Mouse (Mus musculus) kidney, adult 2 months (tissue): ENCODE data around the gene Pgpep1. TPM values are rescaled to one million over a fixed set of nuclear protein-coding genes. Genes with fewer than 3 reads are reported as not detected.

ENCODE experiments used
- DNase-seq: peaks from one replicate; pipeline ENCODE4 v3.0.0; 2021
- H3K27ac ChIP-seq: fragments of 200-500 bp; 2 replicates; pipeline ENCODE4 v1.5.1; 2012; ENCODE audit warnings: low read depth, low read length, control low read depth, inconsistent platforms; ENCODE audit not compliant: insufficient read depth
- H3K27me3 ChIP-seq: fragments of 200-500 bp; replicated peaks from 2 replicates; pipeline ENCODE4 v1.6.1; 2012; ENCODE audit warnings: mild to moderate bottlenecking, moderate library complexity, low read length, inconsistent platforms; ENCODE audit not compliant: control insufficient read depth, insufficient read depth
- H3K36me3 ChIP-seq: fragments of 200-500 bp; 2 replicates; pipeline ENCODE4 v1.6.1; 2012; ENCODE audit warnings: mild to moderate bottlenecking, moderate library complexity, low read length, inconsistent platforms; ENCODE audit not compliant: control insufficient read depth, insufficient read depth
- H3K4me1 ChIP-seq: fragments of 200-500 bp; 2 replicates; pipeline ENCODE4 v1.6.1; 2011; ENCODE audit warnings: low read length; ENCODE audit not compliant: control insufficient read depth, insufficient read depth
- H3K4me3 ChIP-seq: fragments of 200-500 bp; 2 replicates; pipeline ENCODE4 v1.5.1; 2011; ENCODE audit warnings: mild to moderate bottlenecking, low read depth, low read length, control low read depth; ENCODE audit not compliant: insufficient read depth
- CTCF ChIP-seq: fragments of 200-500 bp; conservative IDR thresholded peaks from 2 replicates; pipeline ENCODE4 v1.5.1; 2011; ENCODE audit warnings: low read depth, mild to moderate bottlenecking, control low read depth, low read length, moderate library complexity, mixed read lengths; ENCODE audit not compliant: insufficient read depth, insufficient read length
- POLR2A ChIP-seq: fragments of 200-500 bp; IDR thresholded peaks from one replicate; pipeline ENCODE4 v1.6.1; 2011; ENCODE audit warnings: low read depth, low read length, control low read depth
- WGBS: fragments of 180-500 bp; shearing (Covaris S2); methylation state at CpG from one replicate; pipeline ENCODE4 v1.1.7; 2018; 5-methylcytosine and 5-hydroxymethylcytosine counted together
- polyA plus RNA-seq: library from polyadenylated mRNA; depleted of rRNA; stranded (reverse); fragments of >200 nt; gene quantifications from 2 replicates; pipeline ENCODE4 v1.2.3, GENCODE M21; 2012

Gene Pgpep1
- polyA plus RNA-seq, 1 experiment: 296 TPM

DNA sequence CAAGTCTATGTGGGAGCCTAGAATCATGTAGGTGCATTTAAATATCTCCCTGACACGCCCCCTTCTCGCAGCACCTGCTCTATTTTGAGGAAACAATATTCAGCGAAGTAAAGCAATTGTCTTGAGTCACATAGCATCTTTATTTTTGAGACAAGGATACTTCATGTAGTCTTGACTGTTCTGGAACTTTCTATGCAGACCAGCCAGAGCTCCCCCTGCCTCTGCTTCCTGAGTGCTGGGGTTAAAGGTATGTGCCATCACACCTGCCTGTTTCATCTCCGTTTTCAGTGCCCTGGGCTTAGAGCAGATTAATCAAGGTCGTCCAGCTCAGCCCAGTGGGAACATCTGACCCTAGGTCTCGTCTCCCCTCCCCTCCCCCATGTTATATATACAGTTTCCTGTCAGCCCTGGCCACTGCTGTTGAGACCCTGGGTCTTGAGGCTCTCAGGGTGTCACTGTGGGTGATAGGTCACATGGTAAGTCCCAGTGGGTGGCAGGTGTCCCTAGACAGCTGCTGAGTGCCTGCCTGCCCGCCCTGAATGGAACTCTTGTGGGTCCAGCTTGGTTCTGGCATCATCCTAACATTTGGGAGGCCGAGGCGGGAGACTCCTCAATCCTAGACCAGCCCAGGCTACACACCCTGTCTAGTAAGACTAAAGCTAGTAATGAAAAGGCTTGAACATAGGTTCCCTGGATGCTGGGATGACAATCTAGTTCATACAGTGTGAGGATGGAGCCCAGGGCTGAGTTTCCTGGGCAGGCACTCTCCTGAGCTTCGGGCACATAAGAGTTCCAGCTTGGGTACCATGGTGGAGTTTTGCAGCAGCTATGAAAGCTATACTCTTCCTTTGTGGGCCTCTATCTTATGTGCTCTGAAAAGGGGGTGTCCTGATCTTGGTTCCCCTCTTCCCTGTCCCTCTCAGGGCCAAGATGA is 41.1 kb upstream of the Pgpep1 start:
- DNase-seq: no peak
- Histone ChIP-seq H3K4me1 (peaks cover 24% of the 10 kb centered on the region), H3K27ac (no peak overlapping the region), H3K36me3 (no peaks in the 10 kb centered on the region), H3K4me3 (peak overlapping the region; percentile 12; the same call in 1 of the 2 replicates), H3K27me3 (no peaks in the 10 kb centered on the region)
- TF ChIP-seq POLR2A: no peak
- TF ChIP-seq CTCF: no peak
- WGBS: 46% methylated on average over 10 of the region's 10 CpGs

DNA sequence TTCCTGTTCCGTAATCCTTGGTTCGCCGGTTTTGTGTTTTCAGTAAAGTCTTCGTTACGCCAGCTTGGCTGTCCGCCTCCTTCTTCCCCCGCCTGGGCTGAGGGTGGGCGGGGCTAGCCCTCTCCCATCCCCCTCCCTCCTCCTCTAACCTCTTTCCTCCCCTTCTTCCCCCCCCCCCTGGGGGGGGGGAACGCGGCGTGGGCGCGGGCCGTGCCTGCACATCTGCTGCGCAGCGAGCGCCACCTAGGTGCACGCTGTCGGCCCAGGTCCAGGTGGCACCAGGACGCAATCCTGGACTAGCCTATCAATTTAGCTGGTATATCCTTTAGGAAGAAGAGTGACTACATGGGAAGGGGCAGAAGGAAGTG is 40.4 kb upstream of the Pgpep1 start:
- Histone ChIP-seq H3K36me3 (no peaks in the 10 kb centered on the region), H3K27me3 (no peaks in the 10 kb centered on the region), H3K4me1 (peaks cover 31% of the 10 kb centered on the region), H3K27ac (no peak overlapping the region), H3K4me3 (peak overlapping the region; percentile 67)
- WGBS: 0% methylated on average over 20 of the region's 20 CpGs
- TF ChIP-seq POLR2A (peak; percentile 10), CTCF (peak; percentile 85)
- peak; percentile 96 for DNase-seq

DNA sequence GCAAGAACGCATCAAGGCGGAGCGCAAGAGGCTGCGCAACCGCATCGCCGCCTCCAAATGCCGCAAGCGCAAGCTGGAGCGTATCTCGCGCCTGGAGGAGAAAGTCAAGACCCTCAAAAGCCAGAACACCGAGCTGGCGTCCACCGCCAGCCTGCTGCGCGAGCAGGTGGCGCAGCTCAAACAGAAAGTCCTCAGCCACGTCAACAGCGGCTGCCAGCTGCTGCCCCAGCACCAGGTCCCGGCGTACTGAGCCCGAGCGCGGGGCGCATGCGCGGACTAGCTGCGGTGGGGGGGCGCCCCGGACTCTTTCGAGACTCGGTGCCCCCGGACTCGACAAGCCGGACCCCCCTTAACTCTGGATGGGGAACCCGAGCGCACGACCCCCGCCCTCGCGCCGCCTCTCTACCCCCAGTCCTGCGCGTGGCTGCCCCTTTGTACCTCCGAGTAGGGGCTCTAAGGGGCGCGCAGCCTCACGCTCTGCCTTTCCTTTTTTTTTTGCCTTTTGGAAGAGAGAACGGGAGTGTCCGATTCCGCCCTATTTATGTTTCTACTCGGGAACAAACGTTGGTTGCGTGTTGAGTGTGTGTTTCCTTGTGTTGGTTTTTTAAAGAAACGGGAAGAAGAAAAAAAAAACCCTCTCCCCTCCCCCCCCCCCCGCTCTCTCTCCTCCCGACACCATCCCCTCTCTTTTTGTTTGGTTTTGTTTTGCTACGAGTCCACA is 39.8 kb upstream of the Pgpep1 start:
- TF ChIP-seq CTCF (no peak), POLR2A (peak; percentile 49)
- H3K4me3 ChIP-seq: peak overlapping the region; percentile 67
- under 1% methylated on average over 59 of the region's 59 CpGs for WGBS
- DNase-seq: peak; percentile 85
- H3K27me3 ChIP-seq: no peaks in the 10 kb centered on the region
- H3K27ac ChIP-seq: peak overlapping the region; percentile 92
- H3K36me3 ChIP-seq: no peaks in the 10 kb centered on the region
- H3K4me1 ChIP-seq: peaks cover 32% of the 10 kb centered on the region

DNA sequence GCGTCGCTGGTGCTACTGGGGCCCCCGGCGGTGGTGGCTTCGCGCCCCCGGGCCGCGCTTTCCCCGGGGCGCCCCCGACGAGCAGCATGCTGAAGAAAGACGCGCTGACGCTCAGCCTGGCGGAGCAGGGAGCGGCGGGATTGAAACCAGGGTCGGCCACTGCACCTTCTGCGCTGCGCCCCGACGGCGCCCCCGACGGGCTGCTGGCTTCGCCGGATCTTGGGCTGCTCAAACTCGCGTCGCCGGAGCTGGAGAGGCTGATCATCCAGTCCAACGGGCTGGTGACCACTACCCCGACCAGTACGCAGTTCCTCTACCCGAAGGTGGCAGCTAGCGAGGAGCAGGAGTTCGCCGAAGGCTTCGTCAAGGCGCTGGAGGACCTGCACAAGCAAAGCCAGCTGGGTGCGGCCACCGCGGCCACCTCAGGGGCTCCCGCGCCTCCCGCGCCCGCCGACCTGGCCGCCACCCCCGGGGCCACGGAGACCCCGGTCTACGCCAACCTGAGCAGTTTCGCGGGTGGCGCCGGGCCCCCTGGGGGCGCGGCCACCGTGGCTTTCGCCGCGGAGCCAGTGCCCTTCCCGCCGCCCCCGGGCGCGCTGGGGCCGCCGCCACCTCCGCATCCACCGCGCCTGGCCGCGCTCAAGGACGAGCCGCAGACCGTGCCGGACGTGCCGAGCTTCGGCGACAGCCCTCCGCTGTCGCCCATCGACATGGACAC is 39.1 kb upstream of the Pgpep1 start:
- DNase-seq: no peak
- TF ChIP-seq POLR2A: no peak
- no peak for TF ChIP-seq CTCF
- Histone ChIP-seq H3K4me1 (peaks cover 32% of the 10 kb centered on the region), H3K4me3 (peak overlapping the region; percentile 67), H3K27me3 (no peaks in the 10 kb centered on the region), H3K27ac (peak overlapping the region; percentile 92), H3K36me3 (no peaks in the 10 kb centered on the region)
- under 1% methylated on average over 83 of the region's 89 CpGs for WGBS

DNA sequence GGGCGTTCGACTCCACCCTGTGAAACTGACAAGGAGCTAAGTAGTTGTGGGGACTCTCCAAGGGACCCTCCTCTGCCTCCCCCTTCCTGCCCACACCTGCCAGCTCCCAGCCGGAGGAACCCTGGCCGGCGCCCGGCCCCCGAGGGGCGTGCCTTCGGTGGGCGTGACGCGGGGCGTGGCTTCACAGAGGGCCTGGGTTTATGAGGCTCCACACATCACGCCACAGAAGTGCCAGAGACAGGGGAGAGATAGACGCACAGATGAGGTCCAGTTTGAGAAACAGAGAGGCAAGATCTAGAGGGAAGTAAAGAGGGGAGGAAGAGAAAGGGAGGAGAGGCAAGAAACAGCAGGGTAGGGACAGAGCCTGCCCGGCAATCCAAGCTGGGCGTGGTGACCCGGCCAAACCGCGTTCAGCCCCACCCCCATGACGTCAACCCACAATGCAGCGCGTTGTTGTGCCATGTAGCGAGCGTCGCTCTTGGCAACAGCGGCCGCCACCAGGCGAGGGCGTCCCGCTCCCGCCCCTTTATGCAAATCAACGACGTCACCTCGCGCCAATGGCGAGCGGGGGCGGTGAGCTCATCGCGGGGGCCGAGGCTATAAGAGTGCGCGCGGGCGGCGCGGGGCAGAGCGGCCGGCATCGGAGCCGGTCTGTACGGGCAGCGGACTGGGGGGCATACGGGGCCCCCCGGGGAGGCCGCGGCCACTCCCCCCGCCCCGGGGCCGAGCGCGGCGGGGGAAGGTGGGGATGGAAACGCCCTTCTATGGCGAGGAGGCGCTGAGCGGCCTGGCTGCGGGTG is 38.3 kb upstream of the Pgpep1 start, which contains the start of gene Jund:
Gene Jund, plus strand, starts transcription at position 640 of the 800 bp plus-strand sequence.
- Histone ChIP-seq H3K4me1 (peaks cover 32% of the 10 kb centered on the region), H3K27ac (peak within 1 kb of the TSS; percentile 100), H3K36me3 (no peaks in the 10 kb centered on the region), H3K27me3 (no peaks in the 10 kb centered on the region), H3K4me3 (peak within 1 kb of the TSS; percentile 70)
- under 1% methylated on average over 52 of the region's 69 CpGs for WGBS
- TF ChIP-seq CTCF (no peak), POLR2A (peak; percentile 94)
- peak; percentile 99 for DNase-seq
